Mouse (Mus musculus): ENCODE data around the gene Krt17. TPM values are rescaled to one million over a fixed set of nuclear protein-coding genes. Genes with fewer than 3 reads are reported as not detected.
"Not testable (repeated sequence)": the region's sequence is repeated elsewhere in the genome, so short reads cannot be mapped to it uniquely, and the experiment has no call there.

Gene Krt17
- 11.2 and 11.6 TPM in 2 replicates for polyA plus RNA-seq (2014; fragmentation: Nextera tagmentation; extraction: Ambion mirVana)

- no peaks in the 10 kb centered on the region for H3K36me3 ChIP-seq (ENCODE audit: control insufficient read depth, insufficient read depth, low read length)
- no peak within 1 kb of the TSS for H3K4me3 ChIP-seq (ENCODE audit: low read depth, low read length)
- H3K27me3 ChIP-seq (ENCODE audit: control insufficient read depth, insufficient read depth, low read length), result no peaks in the 10 kb centered on the region
- DNase-seq (ENCODE audit: low spot score), result no peak
- no peak for ATAC-seq (ENCODE audit: insufficient number of reproducible peaks, low FRiP score, low TSS enrichment, low read depth)
- no peaks in the 10 kb centered on the region for H3K9me3 ChIP-seq (ENCODE audit: control insufficient read depth, low read length)
- no peak within 1 kb of the TSS for H3K9ac ChIP-seq (ENCODE audit: low read length)
- no peak within 1 kb of the TSS for H3K4me2 ChIP-seq (ENCODE audit: low read depth, severe bottlenecking)
- H3K27ac ChIP-seq (replicated peaks; ENCODE audit: low read depth, low read length), result no peak within 1 kb of the TSS
- H3K4me1 ChIP-seq (ENCODE audit: control insufficient read depth, insufficient read depth, low read length), result no peaks in the 10 kb centered on the region
- WGBS, result 83% methylated on average over 21 of the region's 21 CpGs
Observed at GRCm38 (mm10) chr11:100260514-100261234, at the start of gene Krt17. Krt17 (minus strand) TSS chr11:100261029.

- ATAC-seq (ENCODE audit: insufficient number of reproducible peaks, low FRiP score, low TSS enrichment, low read depth), result not testable (repeated sequence)
Observed at GRCm38 (mm10) chr11:100308672-100309071, 47.8 kb upstream of the Krt17 start.

GRCm38 (mm10) chr11:100307900-100308299 is 47.1 kb upstream of the Krt17 start:
- 90% methylated on average over 5 of the region's 5 CpGs for WGBS
- H3K27me3 ChIP-seq (ENCODE audit: control insufficient read depth, insufficient read depth, low read length), result no peaks in the 10 kb centered on the region
- no peak for ATAC-seq (ENCODE audit: insufficient number of reproducible peaks, low FRiP score, low TSS enrichment, low read depth)

More at GRCm38 (mm10) chr11:100308672-100309071, 47.8 kb upstream of the Krt17 start:
- H3K4me1 ChIP-seq (ENCODE audit: control insufficient read depth, insufficient read depth, low read length); H3K4me3 ChIP-seq (ENCODE audit: low read depth, low read length); H3K27me3 ChIP-seq (ENCODE audit: control insufficient read depth, insufficient read depth, low read length); H3K36me3 ChIP-seq (ENCODE audit: control insufficient read depth, insufficient read depth, low read length); H3K9me3 ChIP-seq (ENCODE audit: control insufficient read depth, low read length); H3K27ac ChIP-seq (replicated peaks; ENCODE audit: low read depth, low read length); H3K9ac ChIP-seq (ENCODE audit: low read length); H3K4me2 ChIP-seq (ENCODE audit: low read depth, severe bottlenecking); DNase-seq (ENCODE audit: low spot score): not testable (repeated sequence)
- WGBS, result 90% methylated on average over 6 of the region's 6 CpGs

GRCm38 (mm10) chr11:100301292-100301691 is 40.5 kb upstream of the Krt17 start:
- no peaks in the 10 kb centered on the region for H3K4me1 ChIP-seq (ENCODE audit: control insufficient read depth, insufficient read depth, low read length)
- H3K9me3 ChIP-seq (ENCODE audit: control insufficient read depth, low read length), result no peaks in the 10 kb centered on the region
- H3K4me2 ChIP-seq (ENCODE audit: low read depth, severe bottlenecking), result no peak overlapping the region
- H3K9ac ChIP-seq (ENCODE audit: low read length), result no peak overlapping the region
- no peak overlapping the region for H3K4me3 ChIP-seq (ENCODE audit: low read depth, low read length)
- H3K36me3 ChIP-seq (ENCODE audit: control insufficient read depth, insufficient read depth, low read length), result no peaks in the 10 kb centered on the region
- H3K27me3 ChIP-seq (ENCODE audit: control insufficient read depth, insufficient read depth, low read length), result no peaks in the 10 kb centered on the region
- no peak overlapping the region for H3K27ac ChIP-seq (replicated peaks; ENCODE audit: low read depth, low read length)
- ATAC-seq (ENCODE audit: insufficient number of reproducible peaks, low FRiP score, low TSS enrichment, low read depth) (no peak), DNase-seq (ENCODE audit: low spot score) (no peak)
- 93% methylated on average over 5 of the region's 5 CpGs for WGBS

More at GRCm38 (mm10) chr11:100307900-100308299, 47.1 kb upstream of the Krt17 start:
- Histone ChIP-seq H3K4me3 (ENCODE audit: low read depth, low read length) (no peak overlapping the region), H3K9ac (ENCODE audit: low read length) (no peak overlapping the region), H3K4me1 (ENCODE audit: control insufficient read depth, insufficient read depth, low read length) (no peaks in the 10 kb centered on the region), H3K4me2 (ENCODE audit: low read depth, severe bottlenecking) (no peak overlapping the region), H3K27ac (replicated peaks; ENCODE audit: low read depth, low read length) (no peak overlapping the region), H3K9me3 (ENCODE audit: control insufficient read depth, low read length) (no peaks in the 10 kb centered on the region), H3K36me3 (ENCODE audit: control insufficient read depth, insufficient read depth, low read length) (no peaks in the 10 kb centered on the region)
- no peak for DNase-seq (ENCODE audit: low spot score)

- ATAC-seq (ENCODE audit: insufficient number of reproducible peaks, low FRiP score, low TSS enrichment, low read depth), result no peak
- 9% methylated on average over 5 of the region's 5 CpGs for WGBS
- Histone ChIP-seq H3K9ac (ENCODE audit: low read length) (no peak overlapping the region), H3K4me1 (ENCODE audit: control insufficient read depth, insufficient read depth, low read length) (no peaks in the 10 kb centered on the region), H3K27me3 (ENCODE audit: control insufficient read depth, insufficient read depth, low read length) (no peaks in the 10 kb centered on the region), H3K9me3 (ENCODE audit: control insufficient read depth, low read length) (no peaks in the 10 kb centered on the region), H3K4me3 (ENCODE audit: low read depth, low read length) (no peak overlapping the region), H3K4me2 (ENCODE audit: low read depth, severe bottlenecking) (no peak overlapping the region), H3K27ac (replicated peaks; ENCODE audit: low read depth, low read length) (no peak overlapping the region), H3K36me3 (ENCODE audit: control insufficient read depth, insufficient read depth, low read length) (no peaks in the 10 kb centered on the region)
- DNase-seq (ENCODE audit: low spot score), result peak; percentile 90
Observed at GRCm38 (mm10) chr11:100300293-100300692, 39.5 kb upstream of the Krt17 start.

GRCm38 (mm10) chr11:100298274-100299036 is 37.6 kb upstream of the Krt17 start:
- Histone ChIP-seq H3K27ac (replicated peaks; ENCODE audit: low read depth, low read length) (no peak overlapping the region), H3K4me3 (ENCODE audit: low read depth, low read length) (no peak overlapping the region), H3K9me3 (ENCODE audit: control insufficient read depth, low read length) (no peaks in the 10 kb centered on the region), H3K4me2 (ENCODE audit: low read depth, severe bottlenecking) (peak overlapping the region; percentile 24), H3K4me1 (ENCODE audit: control insufficient read depth, insufficient read depth, low read length) (no peaks in the 10 kb centered on the region), H3K27me3 (ENCODE audit: control insufficient read depth, insufficient read depth, low read length) (no peaks in the 10 kb centered on the region), H3K9ac (ENCODE audit: low read length) (no peak overlapping the region), H3K36me3 (ENCODE audit: control insufficient read depth, insufficient read depth, low read length) (no peaks in the 10 kb centered on the region)
- 19% methylated on average over 18 of the region's 18 CpGs for WGBS
- ATAC-seq (ENCODE audit: insufficient number of reproducible peaks, low FRiP score, low TSS enrichment, low read depth) (no peak), DNase-seq (ENCODE audit: low spot score) (peak; percentile 92)

- Histone ChIP-seq H3K36me3 (ENCODE audit: control insufficient read depth, insufficient read depth, low read length) (no peaks in the 10 kb centered on the region), H3K4me1 (ENCODE audit: control insufficient read depth, insufficient read depth, low read length) (no peaks in the 10 kb centered on the region), H3K27ac (replicated peaks; ENCODE audit: low read depth, low read length) (no peak overlapping the region), H3K4me3 (ENCODE audit: low read depth, low read length) (no peak overlapping the region), H3K4me2 (ENCODE audit: low read depth, severe bottlenecking) (peak overlapping the region; percentile 24; the same call in 1 of the 2 replicates), H3K27me3 (ENCODE audit: control insufficient read depth, insufficient read depth, low read length) (no peaks in the 10 kb centered on the region), H3K9ac (ENCODE audit: low read length) (no peak overlapping the region), H3K9me3 (ENCODE audit: control insufficient read depth, low read length) (no peaks in the 10 kb centered on the region)
- ATAC-seq (ENCODE audit: insufficient number of reproducible peaks, low FRiP score, low TSS enrichment, low read depth) (no peak), DNase-seq (ENCODE audit: low spot score) (no peak)
- 38% methylated on average over 5 of the region's 5 CpGs for WGBS
Observed at GRCm38 (mm10) chr11:100297801-100298200, 37.0 kb upstream of the Krt17 start.

GRCm38 (mm10) chr11:100295308-100295707 is 34.5 kb upstream of the Krt17 start:
- Histone ChIP-seq H3K4me2 (ENCODE audit: low read depth, severe bottlenecking) (no peak overlapping the region), H3K9ac (ENCODE audit: low read length) (no peak overlapping the region), H3K27ac (replicated peaks; ENCODE audit: low read depth, low read length) (no peak overlapping the region), H3K9me3 (ENCODE audit: control insufficient read depth, low read length) (no peaks in the 10 kb centered on the region), H3K27me3 (ENCODE audit: control insufficient read depth, insufficient read depth, low read length) (no peaks in the 10 kb centered on the region), H3K36me3 (ENCODE audit: control insufficient read depth, insufficient read depth, low read length) (no peaks in the 10 kb centered on the region), H3K4me3 (ENCODE audit: low read depth, low read length) (no peak overlapping the region), H3K4me1 (ENCODE audit: control insufficient read depth, insufficient read depth, low read length) (no peaks in the 10 kb centered on the region)
- WGBS, result 7% methylated on average over 10 of the region's 10 CpGs
- peak; percentile 96 for DNase-seq (ENCODE audit: low spot score)
- ATAC-seq (ENCODE audit: insufficient number of reproducible peaks, low FRiP score, low TSS enrichment, low read depth), result no peak

Measured in limb, embryonic 11.5 days (tissue).